8 mouse cellular contexts compared by ENCODE assay signal in the genomic region with DNA sequence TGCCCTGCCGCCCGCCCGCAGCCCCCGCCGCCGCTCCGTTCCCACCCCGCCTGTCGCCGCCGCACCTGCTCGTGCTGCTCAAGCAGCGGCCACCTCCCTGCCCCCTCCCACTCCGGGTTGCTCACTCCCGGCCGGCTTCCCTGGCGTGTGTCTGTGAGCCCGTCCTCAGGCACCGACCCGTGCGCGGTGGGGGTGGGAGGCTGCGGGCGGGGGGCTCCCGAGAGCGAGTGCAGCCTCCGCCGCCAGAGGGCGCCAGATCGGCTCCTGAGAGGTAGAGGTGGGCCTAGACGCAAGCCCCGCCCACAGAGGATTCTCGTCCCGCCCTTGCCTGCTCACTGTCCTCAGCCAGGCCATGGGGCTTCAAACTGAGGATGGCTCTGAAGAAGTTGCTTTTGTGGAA. TPM values are rescaled to one million over a fixed set of nuclear protein-coding genes. Genes with fewer than 3 reads are reported as not detected.
DNase-seq lines count a peak whose midpoint lies in the region; ATAC-seq and TF ChIP-seq lines count a peak whose summit lies in the region.

Gene Kcnj11, minus strand, starts transcription at position 202 of the 400 bp plus-strand sequence.

- TF ChIP-seq POLR2A in limb, embryonic 14.5 days (IDR thresholded peaks at IDR 0.05; ENCODE audit: borderline replicate concordance, extremely low read depth, insufficient read depth, insufficient read length), result no peak

- TF ChIP-seq CTCF in midbrain, postnatal 0 days (IDR thresholded peaks at IDR 0.05), result peak; percentile 92

- H3K4me3 ChIP-seq in embryonic facial prominence, embryonic 11.5 days (ENCODE audit: low read depth, low read length), result peak within 1 kb of the TSS; percentile 47
- peak within 1 kb of the TSS; percentile 44 for H3K4me3 ChIP-seq in limb, embryonic 14.5 days (replicated peaks; ENCODE audit: low read length)
- peak within 1 kb of the TSS; percentile 66 for H3K4me3 ChIP-seq in midbrain, postnatal 0 days (ENCODE audit: low read depth, low read length)

- no peak within 1 kb of the TSS for H3K27ac ChIP-seq in embryonic facial prominence, embryonic 11.5 days (replicated peaks; ENCODE audit: low read depth, low read length)
- no peak within 1 kb of the TSS for H3K27ac ChIP-seq in limb, embryonic 14.5 days (replicated peaks; ENCODE audit: low read depth, low read length)
- no peak within 1 kb of the TSS for H3K27ac ChIP-seq in midbrain, postnatal 0 days (ENCODE audit: low read depth, low read length)

- no peaks in the 10 kb centered on the region for H3K36me3 ChIP-seq in embryonic facial prominence, embryonic 11.5 days (replicated peaks; ENCODE audit: control insufficient read depth, insufficient read depth, low read depth, low read length)
- H3K36me3 ChIP-seq in limb, embryonic 14.5 days (ENCODE audit: control insufficient read depth, insufficient read depth, low read length), result no peaks in the 10 kb centered on the region
- H3K36me3 ChIP-seq in midbrain, postnatal 0 days (ENCODE audit: insufficient read depth, low read length), result peaks cover 3% of the 10 kb centered on the region; the same call in 1 of the 2 replicates

- DNase-seq in 3T3-L1 (ENCODE audit: low read depth, low spot score), result peak; percentile 25
- peak; percentile 81 for DNase-seq in adrenal gland, postnatal 25 days
- peak; percentile 92 for DNase-seq in embryonic facial prominence, embryonic 11.5 days (ENCODE audit: low spot score)
- peak; percentile 96 for DNase-seq in heart, adult 11 months
- DNase-seq in kidney, adult 18-20 months, result peak; percentile 76
- DNase-seq in limb, embryonic 14.5 days (ENCODE audit: low spot score), result peak; percentile 84
- peak; percentile 94 for DNase-seq in midbrain, postnatal 0 days (ENCODE audit: low spot score)
- peak; percentile 68 to 88 for DNase-seq in spleen, postnatal 4 days (ENCODE audit: low spot score in 2 of 2)

- peak within 1 kb of the TSS; percentile 92 for H3K4me2 ChIP-seq in embryonic facial prominence, embryonic 11.5 days (ENCODE audit: low read depth, low read length)
- peak within 1 kb of the TSS; percentile 84 for H3K4me2 ChIP-seq in limb, embryonic 14.5 days (replicated peaks; ENCODE audit: low read depth, low read length, severe bottlenecking)
- peak within 1 kb of the TSS; percentile 75 for H3K4me2 ChIP-seq in midbrain, postnatal 0 days (ENCODE audit: low read depth, low read length, poor library complexity, severe bottlenecking)

- 1% methylated on average over 30 of the region's 34 CpGs for WGBS in embryonic facial prominence, embryonic 11.5 days
- 0% methylated on average over 32 of the region's 34 CpGs for WGBS in limb, embryonic 14.5 days
- 0% methylated on average over 28 of the region's 34 CpGs for WGBS in midbrain, postnatal 0 days

- H3K27me3 ChIP-seq in embryonic facial prominence, embryonic 11.5 days (ENCODE audit: control insufficient read depth, insufficient read depth, low read length), result peaks cover 9% of the 10 kb centered on the region
- H3K27me3 ChIP-seq in limb, embryonic 14.5 days (ENCODE audit: control insufficient read depth, insufficient read depth, low read length), result no peaks in the 10 kb centered on the region; the same call in 1 of the 2 replicates
- H3K27me3 ChIP-seq in midbrain, postnatal 0 days (ENCODE audit: insufficient read depth, low read length), result no peaks in the 10 kb centered on the region

- H3K9me3 ChIP-seq in embryonic facial prominence, embryonic 11.5 days (replicated peaks; ENCODE audit: control insufficient read depth, low read length), result no peaks in the 10 kb centered on the region
- H3K9me3 ChIP-seq in limb, embryonic 14.5 days (ENCODE audit: control insufficient read depth, low read length), result no peaks in the 10 kb centered on the region
- H3K9me3 ChIP-seq in midbrain, postnatal 0 days (ENCODE audit: low read length), result no peaks in the 10 kb centered on the region

- peak within 1 kb of the TSS; percentile 57 for H3K9ac ChIP-seq in embryonic facial prominence, embryonic 11.5 days (replicated peaks; ENCODE audit: low read length)
- peak within 1 kb of the TSS; percentile 52 for H3K9ac ChIP-seq in limb, embryonic 14.5 days (ENCODE audit: low read depth, low read length, severe bottlenecking)
- H3K9ac ChIP-seq in midbrain, postnatal 0 days (replicated peaks; ENCODE audit: low read length, poor library complexity, severe bottlenecking), result peak within 1 kb of the TSS; percentile 79

- ATAC-seq in embryonic facial prominence, embryonic 11.5 days (replicated peaks; ENCODE audit: insufficient number of reproducible peaks, low FRiP score, low TSS enrichment, low read depth), result peak; percentile 61
- peak; percentile 78 for ATAC-seq in limb, embryonic 14.5 days (ENCODE audit: low FRiP score, low read depth)
- ATAC-seq in midbrain, postnatal 0 days (ENCODE audit: low FRiP score), result peak; percentile 76

- no peaks in the 10 kb centered on the region; the same call in 1 of the 2 replicates for H3K4me1 ChIP-seq in embryonic facial prominence, embryonic 11.5 days (ENCODE audit: control insufficient read depth, insufficient read depth, low read length)
- H3K4me1 ChIP-seq in limb, embryonic 14.5 days (ENCODE audit: control insufficient read depth, insufficient read depth, low read length), result no peaks in the 10 kb centered on the region
- H3K4me1 ChIP-seq in midbrain, postnatal 0 days (ENCODE audit: insufficient read depth, low read length), result no peaks in the 10 kb centered on the region; the same call in 1 of the 2 replicates

RNA-seq across cellular contexts. Expression of gene Kcnj11, which starts in this region (rescaled TPM):
- 1.4 and 1.5 TPM in 2 replicates for total RNA-seq in adrenal gland, postnatal 25 days (2021)
- 0.32 TPM in 1 of 2 replicates, not detected in the other for polyA plus RNA-seq in embryonic facial prominence, embryonic 11.5 days (2014; fragmentation: Nextera tagmentation; extraction: Ambion mirVana)
- 2.6 and 4.7 TPM in 2 replicates for polyA plus RNA-seq in limb, embryonic 14.5 days (2012; rRNA removed)
- polyA plus RNA-seq in limb, embryonic 14.5 days (2014; fragmentation: Nextera tagmentation; extraction: Ambion mirVana), result 0.28 and 0.41 TPM in 2 replicates
- 14.4 and 26.2 TPM in 2 replicates for total RNA-seq in midbrain, postnatal 0 days (2014; rRNA removed)
- polyA plus RNA-seq in midbrain, postnatal 0 days (2015; fragmentation: Nextera tagmentation; extraction: Ambion mirVana), result 2.7 and 2.9 TPM in 2 replicates

Comparison
In these comparisons a context has a peak if more than half of its experiments do, and no peak if none do; other contexts are left out.
1. Peak in DNase-seq, ATAC-seq, H3K4me3 ChIP-seq, H3K9ac ChIP-seq and H3K4me2 ChIP-seq in embryonic facial prominence, embryonic 11.5 days; RNA of the gene not detected or under 1 TPM.
2. DNase-seq: peak in every context shown above with its lines; median percentile 96 in heart, adult 11 months; 94 in midbrain, postnatal 0 days; 92 in embryonic facial prominence, embryonic 11.5 days; 84 in limb, embryonic 14.5 days; 81 in adrenal gland, postnatal 25 days; 78 in spleen, postnatal 4 days; 76 in kidney, adult 18-20 months; 25 in 3T3-L1.